Mouse (Mus musculus) kidney, postnatal 10 days (tissue): ENCODE data around the gene Atg4a.
A peak's percentile ranks its signal among the peaks of the same experiment; 100 is the strongest.

Experiments used
- DNase-seq: peaks from one replicate; pipeline ENCODE4 v3.0.0; 2021; ENCODE audit warnings: mixed read lengths

Gene Atg4a

GRCm38 (mm10) chrX:141160371-141160770, 203.7 kb downstream of the Atg4a start:
- no peak for DNase-seq

GRCm38 (mm10) chrX:141165067-141165466, 208.4 kb downstream of the Atg4a start:
- no peak for DNase-seq

DNA sequence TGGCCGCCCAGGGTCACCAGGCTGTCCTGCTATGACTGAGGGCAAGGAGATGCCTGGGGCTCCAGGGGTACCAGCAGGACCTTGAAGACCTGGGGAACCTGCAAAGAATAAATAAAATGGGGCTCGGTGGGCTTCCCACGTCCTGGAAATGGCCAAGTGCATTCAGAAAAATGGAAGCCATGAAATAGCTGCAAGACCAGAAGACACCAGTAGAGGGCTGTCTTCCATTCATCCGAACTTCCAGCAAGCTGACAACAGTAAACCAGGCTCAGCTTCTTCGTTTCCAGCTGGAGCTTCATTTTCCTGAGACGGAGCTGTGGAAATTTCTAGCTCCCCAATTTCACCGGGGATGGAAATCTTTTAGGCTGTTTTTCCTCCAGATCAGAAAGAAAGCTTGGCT, 218.6 kb downstream of the Atg4a start:
- peak; percentile 50 for DNase-seq

GRCm38 (mm10) chrX:141195036-141195435, 238.3 kb downstream of the Atg4a start:
- no peak for DNase-seq

- no peak for DNase-seq
Observed at GRCm38 (mm10) chrX:141198993-141199392, 242.3 kb downstream of the Atg4a start.

DNA sequence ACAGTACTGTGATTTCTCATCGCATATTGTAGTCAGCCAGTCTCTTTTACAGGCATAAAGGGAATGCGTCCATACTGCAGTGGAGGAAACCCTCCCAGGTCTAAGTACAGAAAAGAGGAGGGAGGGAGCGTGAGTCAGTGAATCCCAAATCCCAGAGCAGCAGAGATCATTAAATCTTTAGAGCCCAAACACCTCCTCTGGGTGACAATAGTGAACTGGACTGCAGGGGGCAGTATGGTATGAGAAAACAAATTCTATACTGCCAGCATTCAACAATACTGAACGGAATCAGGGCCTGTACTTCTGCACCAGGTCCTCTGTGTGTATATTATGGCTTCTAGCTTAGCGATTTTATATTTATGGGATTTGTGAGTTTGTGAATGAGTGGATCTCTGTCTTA, 256.1 kb downstream of the Atg4a start:
- DNase-seq: peak; percentile 58
